Mouse (Mus musculus) intestine, embryonic 14.5 days (tissue): Measurements from ENCODE around the gene Pdlim5. TPM values are rescaled to one million over a fixed set of nuclear protein-coding genes. Genes with fewer than 3 reads are reported as not detected.
A peak's percentile ranks its signal among the peaks of the same experiment; 100 is the strongest.

Experiments
- ATAC-seq: fragments of 200-750 bp; cut with Nextera tagmentation; replicated peaks from 2 replicates; pipeline ENCODE4 v1.8.0; 2017; ENCODE audit warnings: low read depth, moderate number of reproducible peaks, moderate TSS enrichment, moderate library complexity; ENCODE audit not compliant: low FRiP score, low TSS enrichment
- DNase-seq: peaks from one replicate; pipeline ENCODE4 v3.0.0-alpha.2; 2018; ENCODE audit warnings: low spot score
- H3K27ac ChIP-seq: fragments of 300-500 bp; sonication (generic); 2 replicates; pipeline ENCODE4 v1.5.1; 2014; ENCODE audit warnings: low read depth, mild to moderate bottlenecking, control low read depth
- H3K27me3 ChIP-seq: fragments of 300-500 bp; sonication (generic); replicated peaks from 2 replicates; pipeline ENCODE4 v1.6.1; 2014; ENCODE audit warnings: low read length, control low read depth; ENCODE audit not compliant: control insufficient read depth, insufficient read depth
- H3K36me3 ChIP-seq: fragments of 300-500 bp; sonication (generic); 2 replicates; pipeline ENCODE4 v1.6.1; 2014; ENCODE audit warnings: low read length, control low read depth; ENCODE audit not compliant: control insufficient read depth, insufficient read depth
- H3K4me1 ChIP-seq: fragments of 300-500 bp; sonication (generic); replicated peaks from 2 replicates; pipeline ENCODE4 v1.6.1; 2014; ENCODE audit warnings: low read length, control low read depth, mixed read lengths; ENCODE audit not compliant: control insufficient read depth, insufficient read depth
- H3K4me2 ChIP-seq: fragments of 300-500 bp; sonication (generic); 2 replicates; pipeline ENCODE4 v1.6.1; 2014; ENCODE audit warnings: low read length
- H3K4me3 ChIP-seq: fragments of 300-500 bp; sonication (generic); 2 replicates; pipeline ENCODE4 v1.5.1; 2014; ENCODE audit warnings: low read depth, low read length, control low read depth, mixed read lengths
- H3K9ac ChIP-seq: fragments of 300-500 bp; sonication (generic); 2 replicates; pipeline ENCODE4 v1.6.1; 2014; ENCODE audit warnings: mild to moderate bottlenecking, low read length
- H3K9me3 ChIP-seq: fragments of 300-500 bp; sonication (generic); 2 replicates; pipeline ENCODE4 v1.6.1; 2016; ENCODE audit warnings: low read length, control low read depth; ENCODE audit not compliant: control insufficient read depth
- WGBS: fragments of 180-500 bp; shearing (Covaris S2); extraction: QIAGEN DNeasy Blood & Tissue Kit; methylation state at CpG from one replicate; pipeline ENCODE4 v1.1.7; 2014; 5-methylcytosine and 5-hydroxymethylcytosine counted together
- polyA plus RNA-seq: library from polyadenylated mRNA; unstranded; fragments of >200 nt; fragmentation: Nextera tagmentation; extraction: Ambion mirVana; gene quantifications from 2 replicates; pipeline ENCODE4 v1.2.1, GENCODE M21; 2014

Pdlim5 gene
- polyA plus RNA-seq, 1 experiment from 2014 or later: 33.2 TPM

- Histone ChIP-seq H3K4me2 (no peak overlapping the region), H3K27me3 (no peaks in the 10 kb centered on the region), H3K36me3 (no peaks in the 10 kb centered on the region), H3K9me3 (no peaks in the 10 kb centered on the region), H3K4me1 (no peaks in the 10 kb centered on the region), H3K4me3 (no peak overlapping the region), H3K9ac (no peak overlapping the region), H3K27ac (peak overlapping the region; percentile 59)
- WGBS: 41% methylated on average over 6 of the region's 6 CpGs
- DNase-seq (peak; percentile 63), ATAC-seq (peak; percentile 86)
These were observed 55.9 kb downstream of the Pdlim5 start for GRCm38 (mm10) chr3:142339440-142340251.

DNA sequence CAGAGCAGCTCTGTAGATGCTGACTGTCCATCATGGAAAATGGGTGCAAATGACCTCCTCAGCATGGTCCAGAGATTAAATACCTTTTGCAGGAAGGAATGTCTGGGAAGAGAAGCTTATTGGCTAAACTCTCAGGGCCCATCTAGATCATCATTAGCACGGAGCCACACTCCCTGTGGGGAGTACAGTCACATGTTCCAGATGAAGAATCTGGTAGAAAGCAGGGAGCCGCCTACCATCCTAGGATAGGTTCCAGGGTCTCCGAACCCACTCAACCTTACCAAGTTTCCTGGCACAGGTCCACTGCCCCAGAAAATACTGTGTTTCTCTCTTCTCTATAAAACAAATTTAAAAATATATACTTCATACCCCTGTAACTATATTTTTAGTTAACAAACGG is 57.4 kb downstream of the Pdlim5 start:
- no peaks in the 10 kb centered on the region for H3K9me3 ChIP-seq
- no peak for DNase-seq
- H3K4me2 ChIP-seq: no peak overlapping the region
- no peaks in the 10 kb centered on the region for H3K27me3 ChIP-seq
- no peak overlapping the region for H3K9ac ChIP-seq
- no peak overlapping the region for H3K27ac ChIP-seq
- 84% methylated on average over 4 of the region's 4 CpGs for WGBS
- no peaks in the 10 kb centered on the region for H3K36me3 ChIP-seq
- no peaks in the 10 kb centered on the region for H3K4me1 ChIP-seq
- ATAC-seq: no peak
- H3K4me3 ChIP-seq: no peak overlapping the region

- ATAC-seq: no peak
These were observed 61.0 kb downstream of the Pdlim5 start for GRCm38 (mm10) chr3:142334496-142334895.

GRCm38 (mm10) chr3:142333458-142333857 is 62.0 kb downstream of the Pdlim5 start:
- no peaks in the 10 kb centered on the region for H3K27me3 ChIP-seq
- WGBS: 95% methylated on average over 1 of the region's 1 CpGs
- H3K27ac ChIP-seq: no peak overlapping the region
- H3K36me3 ChIP-seq: no peaks in the 10 kb centered on the region
- no peaks in the 10 kb centered on the region for H3K9me3 ChIP-seq
- no peak for ATAC-seq
- no peak overlapping the region for H3K4me2 ChIP-seq
- H3K9ac ChIP-seq: no peak overlapping the region
- no peak for DNase-seq
- no peaks in the 10 kb centered on the region for H3K4me1 ChIP-seq
- H3K4me3 ChIP-seq: no peak overlapping the region

More at GRCm38 (mm10) chr3:142334496-142334895, 61.0 kb downstream of the Pdlim5 start:
- no peaks in the 10 kb centered on the region for H3K27me3 ChIP-seq
- no peak overlapping the region for H3K4me3 ChIP-seq
- no peak overlapping the region for H3K27ac ChIP-seq
- no peak for DNase-seq
- H3K9ac ChIP-seq: no peak overlapping the region
- H3K36me3 ChIP-seq: no peaks in the 10 kb centered on the region
- H3K9me3 ChIP-seq: no peaks in the 10 kb centered on the region
- H3K4me1 ChIP-seq: no peaks in the 10 kb centered on the region
- H3K4me2 ChIP-seq: no peak overlapping the region
- 79% methylated on average over 3 of the region's 3 CpGs for WGBS

DNA sequence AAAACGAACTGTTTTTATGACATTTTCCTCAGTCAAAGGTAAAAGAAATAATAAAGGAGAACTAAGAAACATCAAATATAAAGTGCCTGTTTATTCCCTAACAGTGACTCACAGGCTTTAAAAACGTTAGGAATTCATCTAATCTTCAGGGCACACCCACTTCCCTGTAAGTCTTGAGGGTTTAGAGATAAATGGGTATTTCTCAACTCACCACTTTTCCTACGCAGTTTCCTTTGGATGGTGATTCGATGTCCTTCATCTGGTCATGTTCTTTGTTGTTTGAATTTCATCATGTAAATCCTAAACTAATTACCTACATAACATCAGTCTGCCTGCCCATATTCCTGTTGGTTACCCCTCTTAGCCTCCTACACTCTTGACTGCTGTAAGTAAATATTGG is 62.8 kb downstream of the Pdlim5 start:
- DNase-seq (no peak), ATAC-seq (no peak)
- no peak overlapping the region for H3K4me3 ChIP-seq
- no peak overlapping the region for H3K4me2 ChIP-seq
- H3K9ac ChIP-seq: no peak overlapping the region
- no peaks in the 10 kb centered on the region for H3K4me1 ChIP-seq
- H3K36me3 ChIP-seq: no peaks in the 10 kb centered on the region
- no peaks in the 10 kb centered on the region for H3K9me3 ChIP-seq
- no peak overlapping the region for H3K27ac ChIP-seq
- 63% methylated on average over 4 of the region's 4 CpGs for WGBS
- no peaks in the 10 kb centered on the region for H3K27me3 ChIP-seq

DNA sequence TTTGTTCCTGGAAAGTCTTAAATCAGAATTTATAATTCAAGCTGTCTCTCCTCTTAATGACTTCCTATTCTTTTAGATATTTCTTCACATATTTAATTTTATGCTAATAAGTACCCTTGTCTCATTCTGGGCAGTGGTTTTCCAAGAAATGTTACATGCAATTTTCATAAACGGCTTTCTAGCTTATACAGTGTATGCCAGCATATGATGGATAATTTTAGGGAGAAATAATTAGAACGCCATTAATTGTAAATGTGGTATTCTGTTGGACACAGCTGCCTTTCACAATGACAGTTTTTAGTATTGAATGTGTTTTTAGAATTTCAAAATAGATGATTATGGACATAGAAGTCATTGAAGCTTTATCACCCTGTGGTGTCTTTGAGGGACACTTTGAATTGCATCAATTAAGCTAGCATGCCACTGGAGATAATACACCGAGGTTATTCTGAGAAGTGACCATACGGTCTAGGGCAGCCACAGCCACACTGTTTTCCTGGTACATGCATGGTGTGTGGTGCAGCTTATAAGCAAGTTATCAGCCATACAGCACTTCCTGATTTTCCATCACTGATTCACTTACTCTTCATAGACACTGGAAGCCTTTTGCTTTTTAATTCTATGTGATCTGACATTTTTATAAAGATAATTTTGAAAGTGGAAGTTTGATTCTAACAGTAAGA is 63.5 kb downstream of the Pdlim5 start:
- Histone ChIP-seq H3K36me3 (no peaks in the 10 kb centered on the region), H3K4me1 (no peaks in the 10 kb centered on the region), H3K9me3 (no peaks in the 10 kb centered on the region), H3K27me3 (no peaks in the 10 kb centered on the region), H3K27ac (no peak overlapping the region), H3K9ac (no peak overlapping the region), H3K4me2 (no peak overlapping the region), H3K4me3 (no peak overlapping the region)
- DNase-seq (no peak), ATAC-seq (no peak)
- 83% methylated on average over 4 of the region's 4 CpGs for WGBS

- no peak for ATAC-seq
- Histone ChIP-seq H3K36me3 (no peaks in the 10 kb centered on the region), H3K27me3 (no peaks in the 10 kb centered on the region), H3K27ac (no peak overlapping the region; the same call in 1 of the 2 replicates), H3K4me3 (no peak overlapping the region), H3K4me2 (no peak overlapping the region), H3K4me1 (no peaks in the 10 kb centered on the region), H3K9me3 (no peaks in the 10 kb centered on the region), H3K9ac (no peak overlapping the region)
- 49% methylated on average over 3 of the region's 3 CpGs for WGBS
- no peak for DNase-seq
These were observed 65.1 kb downstream of the Pdlim5 start for GRCm38 (mm10) chr3:142330425-142330824.

- H3K4me1 ChIP-seq: no peaks in the 10 kb centered on the region
- H3K27ac ChIP-seq: no peak overlapping the region
- no peaks in the 10 kb centered on the region for H3K36me3 ChIP-seq
- no peaks in the 10 kb centered on the region for H3K9me3 ChIP-seq
- H3K4me2 ChIP-seq: no peak overlapping the region
- H3K27me3 ChIP-seq: no peaks in the 10 kb centered on the region
- no peak overlapping the region for H3K4me3 ChIP-seq
- H3K9ac ChIP-seq: no peak overlapping the region
- DNase-seq: no peak
- no peak for ATAC-seq
- 53% methylated on average over 6 of the region's 6 CpGs for WGBS
These were observed 71.9 kb downstream of the Pdlim5 start for GRCm38 (mm10) chr3:142323592-142323991.
